Mouse (Mus musculus) myocyte (in vitro differentiated cells): Measurements from ENCODE around the gene Tmem63b. TPM values are rescaled to one million over a fixed set of nuclear protein-coding genes. Genes with fewer than 3 reads are reported as not detected.

Experiments used
- H3K27me3 ChIP-seq: one replicate; pipeline ENCODE4 v1.6.1; 2011; ENCODE audit not compliant: control insufficient read depth, insufficient read depth, insufficient read length
- H3K36me3 ChIP-seq: one replicate; pipeline ENCODE4 v1.6.1; 2011; ENCODE audit not compliant: control insufficient read depth, insufficient read depth
- H3K4me2 ChIP-seq: one replicate; pipeline ENCODE4 v1.6.1; 2011; ENCODE audit warnings: low read depth, control low read depth
- H3K4me3 ChIP-seq: one replicate; pipeline ENCODE4 v1.5.1; 2011; ENCODE audit warnings: mild to moderate bottlenecking, control low read depth, moderate library complexity
- H3K79me2 ChIP-seq: one replicate; pipeline ENCODE4 v1.6.1; 2011; ENCODE audit not compliant: control insufficient read depth, insufficient read depth
- H3ac ChIP-seq: one replicate; pipeline ENCODE4 v1.6.1; 2011; ENCODE audit not compliant: control insufficient read depth, insufficient read length
- CEBPB ChIP-seq: IDR thresholded peaks from 2 replicates; pipeline ENCODE4 v1.6.1; 2011; ENCODE audit warnings: mild to moderate bottlenecking, moderate library complexity; ENCODE audit not compliant: poor library complexity, insufficient read depth, severe bottlenecking
- E2F4 ChIP-seq: IDR thresholded peaks from one replicate; pipeline ENCODE4 v1.6.1; 2011; ENCODE audit warnings: mild to moderate bottlenecking, control low read depth, moderate library complexity; ENCODE audit not compliant: insufficient read depth
- MAX ChIP-seq: IDR thresholded peaks from one replicate; pipeline ENCODE4 v1.6.1; 2011; ENCODE audit warnings: low read depth, mild to moderate bottlenecking, control low read depth
- MYOD1 ChIP-seq, 3 experiments: IDR thresholded peaks; one replicate each; pipeline ENCODE4 v1.6.1; 2011; ENCODE audit warnings: control low read depth in 2 of 3, low read depth in 2 of 3, mild to moderate bottlenecking in 2 of 3, moderate library complexity in 1 of 3; ENCODE audit not compliant: insufficient read length in 2 of 3, control insufficient read depth in 1 of 3
- MYOG ChIP-seq, 3 experiments: IDR thresholded peaks; one replicate each; pipeline ENCODE4 v1.6.1; 2011; ENCODE audit warnings: control low read depth in 2 of 3, low read depth in 2 of 3, mild to moderate bottlenecking in 2 of 3; ENCODE audit not compliant: insufficient read length in 2 of 3, control insufficient read depth in 1 of 3, insufficient read depth in 1 of 3
- POLR2A ChIP-seq: IDR thresholded peaks from one replicate; pipeline ENCODE4 v1.6.1; 2011; ENCODE audit warnings: low read depth, mild to moderate bottlenecking, control low read depth, moderate library complexity; ENCODE audit not compliant: insufficient read length
- POLR2AphosphoS2 ChIP-seq: IDR thresholded peaks from one replicate; pipeline ENCODE4 v1.6.1; 2011; ENCODE audit warnings: low read depth, control low read depth; ENCODE audit not compliant: insufficient read length
- REST ChIP-seq: IDR thresholded peaks from one replicate; pipeline ENCODE4 v1.6.1; 2011; ENCODE audit warnings: mild to moderate bottlenecking, control low read depth, moderate library complexity; ENCODE audit not compliant: insufficient read depth, insufficient read length
- SRF ChIP-seq: IDR thresholded peaks from one replicate; pipeline ENCODE4 v1.6.1; 2011; ENCODE audit warnings: low read depth; ENCODE audit not compliant: control insufficient read depth, insufficient read length
- TCF12 ChIP-seq: IDR thresholded peaks from one replicate; pipeline ENCODE4 v1.6.1; 2011; ENCODE audit warnings: mild to moderate bottlenecking, control low read depth; ENCODE audit not compliant: poor library complexity, insufficient read depth, severe bottlenecking
- TCF3 ChIP-seq: IDR thresholded peaks from one replicate; pipeline ENCODE4 v1.6.1; 2011; ENCODE audit warnings: low read depth, control low read depth; ENCODE audit not compliant: insufficient read length
- USF1 ChIP-seq: IDR thresholded peaks from one replicate; pipeline ENCODE4 v1.6.1; 2011; ENCODE audit warnings: low read depth, mild to moderate bottlenecking, control low read depth, moderate library complexity
- polyA plus RNA-seq: library from polyadenylated mRNA; unstranded; fragments of >200 nt; fragmentation: generic; extraction: Trizol; gene quantifications from one replicate; pipeline ENCODE4 v1.2.1, GENCODE M21; 2012; ENCODE audit warnings: missing spikeins

Gene Tmem63b
- polyA plus RNA-seq, 1 experiment, result 58.4 TPM

DNA sequence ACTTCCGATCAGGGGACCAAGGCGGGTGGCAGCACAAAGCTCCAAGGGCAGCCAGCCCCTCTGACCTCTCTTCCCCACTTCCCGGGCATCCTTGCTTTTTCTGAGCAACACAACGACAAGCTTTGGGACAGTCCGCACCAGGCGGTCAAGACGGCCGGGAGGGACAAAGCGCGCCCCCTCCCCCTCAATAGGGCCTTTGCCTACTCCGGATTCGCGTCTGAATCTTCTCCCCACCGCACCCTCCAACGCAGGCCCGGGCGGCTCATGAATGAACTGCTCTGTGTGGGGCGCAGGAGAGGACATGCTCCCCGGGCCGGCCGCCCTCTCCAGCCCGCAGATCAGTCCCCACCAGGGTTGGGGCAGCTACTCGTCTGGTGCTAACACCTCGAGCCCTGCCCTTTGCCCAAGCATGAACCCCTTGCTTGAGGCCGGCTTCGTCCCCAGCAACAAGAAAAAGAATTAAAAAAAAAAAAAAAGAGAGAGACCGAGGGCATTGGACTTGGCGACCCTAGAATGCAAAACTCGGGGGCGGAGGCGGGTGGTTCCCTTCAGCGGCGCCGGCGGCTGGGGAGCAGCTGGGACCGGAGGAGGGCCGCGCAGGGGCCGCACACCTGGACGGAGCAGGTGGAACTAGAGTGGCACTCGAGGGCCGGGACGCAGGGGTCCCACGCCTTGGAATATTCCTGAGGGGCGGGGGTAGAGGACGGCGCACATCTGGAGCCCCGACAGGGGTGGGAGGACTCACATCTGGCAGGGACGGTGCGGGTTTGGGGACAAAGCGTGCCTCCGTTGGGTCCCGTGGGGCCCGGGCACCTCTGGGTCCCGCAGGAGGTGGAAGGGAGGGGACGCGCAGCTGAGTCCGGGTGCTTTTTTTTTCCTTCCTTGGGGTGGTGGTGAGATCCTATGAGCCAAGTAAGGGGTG lies 1.3 kb downstream of the Tmem63b start:
- TF ChIP-seq MYOG (IDR thresholded peaks at IDR 0.05; ENCODE audit: control insufficient read depth in 1 of 3, insufficient read depth in 1 of 3, insufficient read length in 2 of 3, low read depth in 2 of 3) (peak in 1 of 3 experiments; percentile 25), MAX (no peak), MYOD1 (IDR thresholded peaks at IDR 0.05; ENCODE audit: control insufficient read depth in 1 of 3, insufficient read length in 2 of 3, low read depth in 2 of 3) (peak in 1 of 3 experiments; percentile 8)
- peaks cover 89% of the 10 kb centered on the region for H3K79me2 ChIP-seq
- H3K36me3 ChIP-seq, result no peaks in the 10 kb centered on the region
- peak overlapping the region; percentile 55 for H3ac ChIP-seq
- H3K27me3 ChIP-seq, result no peaks in the 10 kb centered on the region
- H3K4me3 ChIP-seq, result peak overlapping the region; percentile 94
- peak overlapping the region; percentile 73 for H3K4me2 ChIP-seq

GRCm38 (mm10) chr17:45684667-45685131 lies 2.0 kb downstream of the Tmem63b start:
- peaks cover 82% of the 10 kb centered on the region for H3K79me2 ChIP-seq
- no peaks in the 10 kb centered on the region for H3K27me3 ChIP-seq
- H3K4me3 ChIP-seq, result peak overlapping the region; percentile 94
- no peak for TF ChIP-seq POLR2AphosphoS2
- peak overlapping the region; percentile 73 for H3K4me2 ChIP-seq
- H3ac ChIP-seq, result peak overlapping the region; percentile 55
- H3K36me3 ChIP-seq, result no peaks in the 10 kb centered on the region

- H3K79me2 ChIP-seq, result peaks cover 66% of the 10 kb centered on the region
- H3K4me3 ChIP-seq, result no peak overlapping the region
- no peaks in the 10 kb centered on the region for H3K27me3 ChIP-seq
- no peaks in the 10 kb centered on the region for H3K36me3 ChIP-seq
- no peak overlapping the region for H3K4me2 ChIP-seq
- H3ac ChIP-seq, result no peak overlapping the region
- TF ChIP-seq E2F4 (no peak), CEBPB (no peak), REST (no peak), MYOD1 (IDR thresholded peaks at IDR 0.05; ENCODE audit: control insufficient read depth in 1 of 3, insufficient read length in 2 of 3, low read depth in 2 of 3) (no peak), MYOG (IDR thresholded peaks at IDR 0.05; ENCODE audit: control insufficient read depth in 1 of 3, insufficient read depth in 1 of 3, insufficient read length in 2 of 3, low read depth in 2 of 3) (no peak), POLR2AphosphoS2 (no peak), SRF (no peak), TCF12 (no peak), TCF3 (no peak), POLR2A (no peak), USF1 (no peak), MAX (no peak)
Observed at GRCm38 (mm10) chr17:45682843-45683242, 3.9 kb downstream of the Tmem63b start.

DNA sequence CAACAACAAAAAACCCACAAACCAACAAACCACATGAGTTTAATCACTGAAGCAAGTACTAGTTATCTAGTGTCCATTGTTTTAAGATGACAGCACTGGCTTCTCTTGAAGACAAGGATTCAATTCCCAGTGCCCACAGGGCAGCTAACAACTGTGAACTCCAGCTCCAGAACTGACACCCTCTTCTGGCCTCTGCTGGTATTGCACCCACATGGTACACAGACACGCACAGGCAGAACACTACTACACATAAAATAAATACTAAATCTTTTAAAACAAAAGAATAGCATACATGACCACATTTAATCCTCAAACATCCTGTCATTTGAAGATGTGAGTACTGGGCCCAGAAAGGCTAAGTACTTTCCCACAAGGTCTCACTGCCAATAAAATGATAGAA lies 5.1 kb downstream of the Tmem63b start:
- TF ChIP-seq MYOD1 (IDR thresholded peaks at IDR 0.05; ENCODE audit: control insufficient read depth in 1 of 3, insufficient read length in 2 of 3, low read depth in 2 of 3), result no peak
- no peak for TF ChIP-seq USF1
- TF ChIP-seq MAX, result no peak
- no peak for TF ChIP-seq CEBPB
- no peak for TF ChIP-seq SRF
- TF ChIP-seq MYOG (IDR thresholded peaks at IDR 0.05; ENCODE audit: control insufficient read depth in 1 of 3, insufficient read depth in 1 of 3, insufficient read length in 2 of 3, low read depth in 2 of 3), result no peak
- TF ChIP-seq POLR2A, result no peak
- H3K27me3 ChIP-seq, result no peaks in the 10 kb centered on the region
- H3ac ChIP-seq, result no peak overlapping the region
- H3K79me2 ChIP-seq, result peaks cover 54% of the 10 kb centered on the region
- H3K4me2 ChIP-seq, result no peak overlapping the region
- no peak overlapping the region for H3K4me3 ChIP-seq
- H3K36me3 ChIP-seq, result no peaks in the 10 kb centered on the region

- Histone ChIP-seq H3K79me2 (peaks cover 45% of the 10 kb centered on the region), H3ac (no peak overlapping the region), H3K27me3 (no peaks in the 10 kb centered on the region), H3K4me2 (peak overlapping the region; percentile 30), H3K4me3 (no peak overlapping the region), H3K36me3 (no peaks in the 10 kb centered on the region)
- TF ChIP-seq E2F4, result no peak
- TF ChIP-seq TCF3, result no peak
- TF ChIP-seq USF1, result no peak
- TF ChIP-seq POLR2A, result no peak
- TF ChIP-seq TCF12, result no peak
- TF ChIP-seq MAX, result no peak
- no peak for TF ChIP-seq MYOG (IDR thresholded peaks at IDR 0.05; ENCODE audit: control insufficient read depth in 1 of 3, insufficient read depth in 1 of 3, insufficient read length in 2 of 3, low read depth in 2 of 3)
- TF ChIP-seq SRF, result no peak
Observed at GRCm38 (mm10) chr17:45680391-45680980, 6.2 kb downstream of the Tmem63b start.
